Mouse (Mus musculus) forebrain, embryonic 15.5 days (tissue): ENCODE data around the gene Kcnj12. TPM values are rescaled to one million over a fixed set of nuclear protein-coding genes. Genes with fewer than 3 reads are reported as not detected.
A peak's percentile ranks its signal among the peaks of the same experiment; 100 is the strongest.

ENCODE experiments used
- ATAC-seq: fragments of 200-750 bp; cut with Nextera tagmentation; replicated peaks from 2 replicates; pipeline ENCODE4 v1.8.0; 2017; ENCODE audit warnings: mild to moderate bottlenecking, moderate TSS enrichment, moderate library complexity
- H3K27ac ChIP-seq: fragments of 300-500 bp; sonication (generic); replicated peaks from 2 replicates; pipeline ENCODE4 v1.5.1; 2015; ENCODE audit warnings: mild to moderate bottlenecking, inconsistent platforms
- H3K27me3 ChIP-seq: fragments of 300-500 bp; sonication (generic); 2 replicates; pipeline ENCODE4 v1.6.1; 2015; ENCODE audit warnings: inconsistent platforms
- H3K36me3 ChIP-seq: fragments of 300-500 bp; sonication (generic); 2 replicates; pipeline ENCODE4 v1.6.1; 2015; ENCODE audit warnings: mild to moderate bottlenecking, inconsistent platforms
- H3K4me1 ChIP-seq: fragments of 300-500 bp; sonication (generic); 2 replicates; pipeline ENCODE4 v1.6.1; 2015; ENCODE audit warnings: inconsistent platforms
- H3K4me2 ChIP-seq: fragments of 300-500 bp; sonication (generic); replicated peaks from 2 replicates; pipeline ENCODE4 v1.6.1; 2015; ENCODE audit warnings: mild to moderate bottlenecking, inconsistent platforms
- H3K4me3 ChIP-seq: fragments of 300-500 bp; sonication (generic); 2 replicates; pipeline ENCODE4 v1.5.1; 2015; ENCODE audit warnings: mild to moderate bottlenecking, inconsistent platforms
- H3K9ac ChIP-seq: fragments of 300-500 bp; sonication (generic); replicated peaks from 2 replicates; pipeline ENCODE4 v1.6.1; 2015; ENCODE audit warnings: mild to moderate bottlenecking, inconsistent platforms
- H3K9me3 ChIP-seq: fragments of 300-500 bp; sonication (generic); 2 replicates; pipeline ENCODE4 v1.6.1; 2016; ENCODE audit warnings: inconsistent platforms
- WGBS: fragments of 180-500 bp; shearing (Covaris S2); methylation state at CpG from one replicate; pipeline ENCODE4 v1.1.7; 2015; ENCODE audit warnings: mixed read lengths; 5-methylcytosine and 5-hydroxymethylcytosine counted together
- polyA plus RNA-seq: library from polyadenylated mRNA; unstranded; fragments of >200 nt; fragmentation: Nextera tagmentation; extraction: Ambion mirVana; gene quantifications from 2 replicates; pipeline ENCODE4 v1.2.1, GENCODE M21; 2015

Gene Kcnj12
- polyA plus RNA-seq, 1 experiment from 2014 or later = 1.6 TPM

- H3K27me3 ChIP-seq = no peaks in the 10 kb centered on the region
- 75% methylated on average over 10 of the region's 10 CpGs for WGBS
- no peak overlapping the region for H3K27ac ChIP-seq
- H3K4me2 ChIP-seq = no peak overlapping the region
- no peaks in the 10 kb centered on the region for H3K4me1 ChIP-seq
- H3K36me3 ChIP-seq = no peaks in the 10 kb centered on the region
- no peak for ATAC-seq
- H3K4me3 ChIP-seq = no peak overlapping the region
- no peaks in the 10 kb centered on the region for H3K9me3 ChIP-seq
- no peak overlapping the region for H3K9ac ChIP-seq
Measured at GRCm38 (mm10) chr11:61068866-61069265, 46.5 kb downstream of the Kcnj12 start.

GRCm38 (mm10) chr11:61069645-61070044, 47.3 kb downstream of the Kcnj12 start:
- no peak overlapping the region for H3K9ac ChIP-seq
- ATAC-seq = no peak

GRCm38 (mm10) chr11:61074646-61075317, 52.4 kb downstream of the Kcnj12 start:
- H3K4me3 ChIP-seq = no peak overlapping the region
- H3K9ac ChIP-seq = no peak overlapping the region
- no peaks in the 10 kb centered on the region for H3K9me3 ChIP-seq
- no peak for ATAC-seq
- H3K4me2 ChIP-seq = no peak overlapping the region
- H3K36me3 ChIP-seq = no peaks in the 10 kb centered on the region
- H3K27me3 ChIP-seq = no peaks in the 10 kb centered on the region
- H3K4me1 ChIP-seq = no peaks in the 10 kb centered on the region
- H3K27ac ChIP-seq = no peak overlapping the region
- 88% methylated on average over 5 of the region's 5 CpGs for WGBS

More at GRCm38 (mm10) chr11:61069645-61070044, 47.3 kb downstream of the Kcnj12 start:
- Histone ChIP-seq H3K4me1 (no peaks in the 10 kb centered on the region), H3K4me3 (no peak overlapping the region), H3K9me3 (no peaks in the 10 kb centered on the region), H3K27ac (no peak overlapping the region), H3K36me3 (no peaks in the 10 kb centered on the region), H3K4me2 (no peak overlapping the region), H3K27me3 (no peaks in the 10 kb centered on the region)
- WGBS = 96% methylated on average over 18 of the region's 18 CpGs

- no peak for ATAC-seq
- H3K9me3 ChIP-seq = no peaks in the 10 kb centered on the region
- H3K9ac ChIP-seq = no peak overlapping the region
- no peak overlapping the region for H3K4me2 ChIP-seq
- no peak overlapping the region for H3K4me3 ChIP-seq
- 82% methylated on average over 15 of the region's 15 CpGs for WGBS
- H3K27me3 ChIP-seq = no peaks in the 10 kb centered on the region
- no peaks in the 10 kb centered on the region for H3K36me3 ChIP-seq
- no peaks in the 10 kb centered on the region for H3K4me1 ChIP-seq
- H3K27ac ChIP-seq = no peak overlapping the region
Measured at GRCm38 (mm10) chr11:61075361-61076326, 53.3 kb downstream of the Kcnj12 start.

GRCm38 (mm10) chr11:61081624-61082023, 59.3 kb downstream of the Kcnj12 start:
- Histone ChIP-seq H3K9ac (no peak overlapping the region), H3K4me3 (no peak overlapping the region), H3K4me1 (no peaks in the 10 kb centered on the region), H3K27me3 (no peaks in the 10 kb centered on the region), H3K36me3 (no peaks in the 10 kb centered on the region), H3K27ac (no peak overlapping the region), H3K4me2 (no peak overlapping the region), H3K9me3 (no peaks in the 10 kb centered on the region)
- 77% methylated on average over 2 of the region's 2 CpGs for WGBS
- ATAC-seq = no peak

- no peaks in the 10 kb centered on the region for H3K27me3 ChIP-seq
- no peak overlapping the region for H3K27ac ChIP-seq
- peaks cover 3% of the 10 kb centered on the region; the same call in 1 of the 2 replicates for H3K4me1 ChIP-seq
- no peak overlapping the region for H3K4me3 ChIP-seq
- H3K9ac ChIP-seq = no peak overlapping the region
- H3K4me2 ChIP-seq = no peak overlapping the region
- H3K36me3 ChIP-seq = no peaks in the 10 kb centered on the region
- 73% methylated on average over 7 of the region's 7 CpGs for WGBS
- ATAC-seq = no peak
- H3K9me3 ChIP-seq = no peaks in the 10 kb centered on the region
Measured at GRCm38 (mm10) chr11:61090195-61090594, 67.8 kb downstream of the Kcnj12 start.

GRCm38 (mm10) chr11:61091192-61091591, 68.8 kb downstream of the Kcnj12 start:
- WGBS = 65% methylated on average over 3 of the region's 3 CpGs
- no peaks in the 10 kb centered on the region for H3K27me3 ChIP-seq
- H3K4me1 ChIP-seq = peaks cover 3% of the 10 kb centered on the region; the same call in 1 of the 2 replicates
- no peaks in the 10 kb centered on the region for H3K9me3 ChIP-seq
- H3K27ac ChIP-seq = no peak overlapping the region
- ATAC-seq = peak; percentile 67; the same call in 1 of the 2 replicates
- H3K4me3 ChIP-seq = no peak overlapping the region
- no peaks in the 10 kb centered on the region for H3K36me3 ChIP-seq
- no peak overlapping the region for H3K4me2 ChIP-seq
- H3K9ac ChIP-seq = no peak overlapping the region

- Histone ChIP-seq H3K9me3 (no peaks in the 10 kb centered on the region), H3K27ac (no peak overlapping the region), H3K4me1 (peaks cover 3% of the 10 kb centered on the region; the same call in 1 of the 2 replicates), H3K4me2 (no peak overlapping the region), H3K27me3 (no peaks in the 10 kb centered on the region), H3K4me3 (no peak overlapping the region), H3K36me3 (no peaks in the 10 kb centered on the region), H3K9ac (no peak overlapping the region)
- WGBS = 10% methylated on average over 7 of the region's 7 CpGs
- ATAC-seq = peak; percentile 63; the same call in 1 of the 2 replicates
Measured at GRCm38 (mm10) chr11:61091642-61092262, 69.4 kb downstream of the Kcnj12 start.

- no peak overlapping the region for H3K4me3 ChIP-seq
Measured at GRCm38 (mm10) chr11:61098046-61098445, 75.7 kb downstream of the Kcnj12 start.

GRCm38 (mm10) chr11:61102397-61103339, 80.3 kb downstream of the Kcnj12 start:
- no peak overlapping the region for H3K4me2 ChIP-seq
- H3K4me3 ChIP-seq = no peak overlapping the region
- no peak overlapping the region for H3K9ac ChIP-seq
- H3K9me3 ChIP-seq = no peaks in the 10 kb centered on the region
- ATAC-seq = no peak
- H3K27ac ChIP-seq = no peak overlapping the region
- H3K4me1 ChIP-seq = peaks cover 9% of the 10 kb centered on the region; the same call in 1 of the 2 replicates
- WGBS = 48% methylated on average over 13 of the region's 13 CpGs
- H3K36me3 ChIP-seq = no peaks in the 10 kb centered on the region
- no peaks in the 10 kb centered on the region for H3K27me3 ChIP-seq

More at GRCm38 (mm10) chr11:61098046-61098445, 75.7 kb downstream of the Kcnj12 start:
- ATAC-seq = no peak
- no peak overlapping the region for H3K27ac ChIP-seq
- no peak overlapping the region for H3K4me2 ChIP-seq
- H3K27me3 ChIP-seq = no peaks in the 10 kb centered on the region
- H3K36me3 ChIP-seq = no peaks in the 10 kb centered on the region
- no peak overlapping the region for H3K9ac ChIP-seq
- no peaks in the 10 kb centered on the region for H3K9me3 ChIP-seq
- H3K4me1 ChIP-seq = no peaks in the 10 kb centered on the region
- 72% methylated on average over 1 of the region's 1 CpGs for WGBS

- 17% methylated on average over 20 of the region's 20 CpGs for WGBS
- no peak overlapping the region for H3K27ac ChIP-seq
- H3K4me1 ChIP-seq = peaks cover 9% of the 10 kb centered on the region; the same call in 1 of the 2 replicates
- H3K36me3 ChIP-seq = no peaks in the 10 kb centered on the region
- ATAC-seq = peak; percentile 92
- H3K9me3 ChIP-seq = no peaks in the 10 kb centered on the region
- no peaks in the 10 kb centered on the region for H3K27me3 ChIP-seq
- H3K9ac ChIP-seq = no peak overlapping the region
- no peak overlapping the region for H3K4me2 ChIP-seq
- no peak overlapping the region for H3K4me3 ChIP-seq
Measured at GRCm38 (mm10) chr11:61104241-61104901, 82.0 kb downstream of the Kcnj12 start.
